Mouse (Mus musculus): ENCODE measurements around the gene Fig4.

DNA sequence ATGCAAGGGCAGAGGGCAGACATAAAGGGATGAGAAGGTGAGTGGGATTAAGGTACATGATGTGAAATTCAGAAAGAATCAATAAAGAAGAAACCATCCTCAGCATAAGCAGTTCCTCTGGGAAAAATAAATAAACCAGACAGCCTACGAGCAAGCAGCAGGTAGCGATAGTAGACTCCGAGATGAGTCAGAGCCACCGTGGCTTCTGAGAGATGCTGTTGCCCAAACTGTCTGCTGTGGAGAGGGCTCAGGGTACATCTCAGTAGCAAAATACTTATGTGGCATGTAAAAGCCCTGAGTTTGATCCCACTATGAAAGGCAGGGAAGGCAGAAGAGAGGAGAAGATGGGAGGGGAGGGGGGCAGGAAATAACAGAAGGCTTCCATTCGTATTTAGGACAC is 56.9 kb downstream of the Fig4 start:
- TF ChIP-seq CTCF (IDR thresholded peaks at IDR 0.05; ENCODE audit: extremely low read depth, insufficient read depth, insufficient read length, insufficient replicate concordance) (no peak), POLR2A (IDR thresholded peaks at IDR 0.05; ENCODE audit: low read depth, low read length) (no peak)
